Mouse (Mus musculus) stomach, embryonic 14.5 days (tissue): Measurements from ENCODE around the gene Ufsp1. TPM values are rescaled to one million over a fixed set of nuclear protein-coding genes. Genes with fewer than 3 reads are reported as not detected.

Experiments
- ATAC-seq: fragments of 200-750 bp; cut with Nextera tagmentation; 2 replicates; pipeline ENCODE4 v1.8.0; 2017; ENCODE audit warnings: low read depth, moderate TSS enrichment; ENCODE audit not compliant: insufficient number of reproducible peaks, insufficient read depth, low FRiP score
- H3K27ac ChIP-seq: fragments of 300-500 bp; sonication (generic); 2 replicates; pipeline ENCODE4 v1.5.1; 2014; ENCODE audit warnings: mild to moderate bottlenecking, low read length, moderate library complexity, mixed read lengths
- H3K27me3 ChIP-seq: fragments of 300-500 bp; sonication (generic); 2 replicates; pipeline ENCODE4 v1.6.1; 2014; ENCODE audit warnings: low read length, control low read depth, mixed read lengths; ENCODE audit not compliant: control insufficient read depth, insufficient read depth
- H3K36me3 ChIP-seq: fragments of 300-500 bp; sonication (generic); 2 replicates; pipeline ENCODE4 v1.6.1; 2014; ENCODE audit warnings: mild to moderate bottlenecking, control low read depth, low read length, moderate library complexity, mixed read lengths; ENCODE audit not compliant: control insufficient read depth, insufficient read depth
- H3K4me1 ChIP-seq: fragments of 300-500 bp; sonication (generic); 2 replicates; pipeline ENCODE4 v1.6.1; 2014; ENCODE audit warnings: low read length, control low read depth, mixed read lengths; ENCODE audit not compliant: control insufficient read depth, insufficient read depth
- H3K4me2 ChIP-seq: fragments of 300-500 bp; sonication (generic); replicated peaks from 2 replicates; pipeline ENCODE4 v1.6.1; 2014; ENCODE audit warnings: low read depth, low read length, control low read depth
- H3K4me3 ChIP-seq: fragments of 300-500 bp; sonication (generic); 2 replicates; pipeline ENCODE4 v1.5.1; 2014; ENCODE audit warnings: low read depth, low read length, control low read depth
- H3K9ac ChIP-seq: fragments of 300-500 bp; sonication (generic); replicated peaks from 2 replicates; pipeline ENCODE4 v1.6.1; 2014; ENCODE audit warnings: low read depth, mild to moderate bottlenecking, control low read depth, low read length, moderate library complexity, mixed read lengths
- H3K9me3 ChIP-seq: fragments of 300-500 bp; sonication (generic); 2 replicates; pipeline ENCODE4 v1.6.1; 2016; ENCODE audit warnings: low read depth, low read length, control low read depth; ENCODE audit not compliant: control insufficient read depth
- WGBS: fragments of 180-500 bp; shearing (Covaris S2); extraction: QIAGEN DNeasy Blood & Tissue Kit; methylation state at CpG from one replicate; pipeline ENCODE4 v1.1.7; 2014; 5-methylcytosine and 5-hydroxymethylcytosine counted together
- polyA plus RNA-seq: library from polyadenylated mRNA; unstranded; fragments of >200 nt; fragmentation: Nextera tagmentation; extraction: Ambion mirVana; gene quantifications from 2 replicates; pipeline ENCODE4 v1.2.1, GENCODE M21; 2014

Gene Ufsp1
- polyA plus RNA-seq, 1 experiment from 2014 or later, result 8.5 TPM

DNA sequence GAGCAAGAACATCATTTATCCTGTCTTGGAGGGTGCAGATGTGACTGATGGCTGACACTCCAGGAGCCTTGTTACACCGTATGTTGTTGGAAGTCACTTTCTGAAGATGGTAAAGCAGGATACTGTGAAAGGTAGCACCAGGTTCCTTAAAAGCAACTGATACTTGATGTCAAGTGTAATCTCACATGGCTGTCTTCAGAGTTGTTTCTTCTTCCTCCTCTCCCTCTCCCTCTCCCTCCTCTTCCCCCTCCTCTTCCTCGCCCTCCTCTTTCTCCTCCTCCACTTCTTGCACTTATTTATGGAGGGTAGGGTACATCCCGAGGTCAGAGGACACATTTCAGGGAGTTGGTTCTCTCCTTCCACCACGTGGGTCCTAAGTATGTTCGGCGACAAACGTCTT is 8.4 kb upstream of the Ufsp1 start:
- peaks cover 16% of the 10 kb centered on the region; the same call in 1 of the 2 replicates for H3K27me3 ChIP-seq
- WGBS, result 34% methylated on average over 7 of the region's 7 CpGs
- no peak overlapping the region for H3K4me3 ChIP-seq
- H3K36me3 ChIP-seq, result no peaks in the 10 kb centered on the region
- H3K27ac ChIP-seq, result no peak overlapping the region
- no peak overlapping the region for H3K9ac ChIP-seq
- H3K4me1 ChIP-seq, result peaks cover 24% of the 10 kb centered on the region; the same call in 1 of the 2 replicates
- ATAC-seq, result no peak
- no peak overlapping the region for H3K4me2 ChIP-seq
- no peaks in the 10 kb centered on the region for H3K9me3 ChIP-seq

DNA sequence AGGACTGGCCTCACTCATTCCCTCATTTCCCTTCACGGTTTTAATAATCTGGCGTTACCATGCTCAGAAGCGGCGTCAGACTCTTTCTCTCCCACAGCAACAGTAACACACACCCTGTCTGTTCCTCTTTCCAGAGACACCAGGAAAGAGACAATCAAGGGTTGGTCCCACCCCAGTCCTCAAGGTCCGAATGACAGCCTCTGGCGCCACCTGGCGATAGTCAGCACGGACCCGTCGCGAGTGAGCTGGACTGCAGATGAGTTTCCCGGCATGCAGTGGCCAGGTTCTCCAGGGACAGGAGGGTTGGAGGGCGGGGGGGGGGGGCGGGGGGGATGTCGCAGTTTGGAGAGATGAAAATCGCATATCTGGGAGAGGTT is 7.8 kb upstream of the Ufsp1 start:
- no peaks in the 10 kb centered on the region for H3K9me3 ChIP-seq
- peaks cover 24% of the 10 kb centered on the region; the same call in 1 of the 2 replicates for H3K4me1 ChIP-seq
- 3% methylated on average over 16 of the region's 16 CpGs for WGBS
- no peak overlapping the region; the same call in 1 of the 2 replicates for H3K9ac ChIP-seq
- H3K27ac ChIP-seq, result no peak overlapping the region
- ATAC-seq, result peak; percentile 30; the same call in 1 of the 2 replicates
- H3K4me2 ChIP-seq, result peak overlapping the region; percentile 87
- H3K27me3 ChIP-seq, result peaks cover 16% of the 10 kb centered on the region; the same call in 1 of the 2 replicates
- peak overlapping the region; percentile 36; the same call in 1 of the 2 replicates for H3K4me3 ChIP-seq
- H3K36me3 ChIP-seq, result no peaks in the 10 kb centered on the region

DNA sequence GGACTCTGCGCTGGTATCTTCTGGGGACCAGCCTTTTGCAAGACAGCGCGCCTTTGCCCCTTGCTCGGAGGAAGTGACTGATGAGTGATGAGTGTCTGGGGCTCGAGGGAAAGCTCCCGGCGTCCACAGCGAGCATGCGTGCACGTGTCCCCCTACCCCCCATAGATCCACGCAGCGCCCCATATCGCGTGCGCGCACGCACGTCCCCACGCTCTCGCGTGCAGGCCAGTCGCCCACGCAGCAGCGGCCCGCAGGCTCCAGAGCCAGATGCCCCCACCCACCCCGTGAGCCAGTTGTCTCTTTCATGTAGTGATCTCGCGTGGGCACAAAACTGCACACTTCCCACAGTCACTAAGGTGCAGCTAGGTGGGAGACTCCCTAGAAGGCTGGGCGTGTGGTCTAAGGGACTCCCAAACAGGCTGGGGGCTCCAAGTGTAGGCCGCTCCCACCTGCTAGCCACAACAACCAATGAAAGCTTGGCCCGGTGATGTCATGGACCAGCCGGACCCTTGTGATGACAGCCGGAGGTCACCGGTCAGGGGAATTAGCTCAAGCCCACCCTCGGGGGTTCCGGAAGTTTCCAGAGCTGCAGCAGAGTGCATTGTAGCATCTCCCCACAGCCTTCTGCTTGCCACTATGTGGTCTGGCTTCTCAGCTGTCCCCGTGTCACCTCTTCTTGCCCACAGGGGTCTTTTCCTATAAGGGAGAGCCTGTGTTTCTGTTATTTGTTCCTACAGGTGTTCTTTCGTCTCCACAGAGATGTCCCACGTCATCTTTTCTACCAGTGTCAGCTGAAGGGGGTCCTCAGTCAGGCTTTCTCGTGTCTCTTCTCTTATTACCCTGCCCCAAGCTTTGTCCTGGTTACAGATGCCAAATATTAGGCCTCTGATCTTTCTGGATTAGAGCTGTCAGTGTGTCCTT is 7.1 kb upstream of the Ufsp1 start, which contains the start of gene Ache:
Gene Ache (plus strand): TSS at position 488 of the 921 bp plus-strand sequence.
- peak within 1 kb of the TSS; percentile 36; the same call in 1 of the 2 replicates for H3K9ac ChIP-seq
- no peaks in the 10 kb centered on the region for H3K36me3 ChIP-seq
- peak; percentile 7; the same call in 1 of the 2 replicates for ATAC-seq
- peak within 1 kb of the TSS; percentile 36 for H3K4me3 ChIP-seq
- 2% methylated on average over 40 of the region's 40 CpGs for WGBS
- H3K27me3 ChIP-seq, result peaks cover 16% of the 10 kb centered on the region; the same call in 1 of the 2 replicates
- no peaks in the 10 kb centered on the region for H3K9me3 ChIP-seq
- H3K4me2 ChIP-seq, result peak within 1 kb of the TSS; percentile 87
- H3K4me1 ChIP-seq, result peaks cover 24% of the 10 kb centered on the region; the same call in 1 of the 2 replicates
- no peak within 1 kb of the TSS for H3K27ac ChIP-seq

DNA sequence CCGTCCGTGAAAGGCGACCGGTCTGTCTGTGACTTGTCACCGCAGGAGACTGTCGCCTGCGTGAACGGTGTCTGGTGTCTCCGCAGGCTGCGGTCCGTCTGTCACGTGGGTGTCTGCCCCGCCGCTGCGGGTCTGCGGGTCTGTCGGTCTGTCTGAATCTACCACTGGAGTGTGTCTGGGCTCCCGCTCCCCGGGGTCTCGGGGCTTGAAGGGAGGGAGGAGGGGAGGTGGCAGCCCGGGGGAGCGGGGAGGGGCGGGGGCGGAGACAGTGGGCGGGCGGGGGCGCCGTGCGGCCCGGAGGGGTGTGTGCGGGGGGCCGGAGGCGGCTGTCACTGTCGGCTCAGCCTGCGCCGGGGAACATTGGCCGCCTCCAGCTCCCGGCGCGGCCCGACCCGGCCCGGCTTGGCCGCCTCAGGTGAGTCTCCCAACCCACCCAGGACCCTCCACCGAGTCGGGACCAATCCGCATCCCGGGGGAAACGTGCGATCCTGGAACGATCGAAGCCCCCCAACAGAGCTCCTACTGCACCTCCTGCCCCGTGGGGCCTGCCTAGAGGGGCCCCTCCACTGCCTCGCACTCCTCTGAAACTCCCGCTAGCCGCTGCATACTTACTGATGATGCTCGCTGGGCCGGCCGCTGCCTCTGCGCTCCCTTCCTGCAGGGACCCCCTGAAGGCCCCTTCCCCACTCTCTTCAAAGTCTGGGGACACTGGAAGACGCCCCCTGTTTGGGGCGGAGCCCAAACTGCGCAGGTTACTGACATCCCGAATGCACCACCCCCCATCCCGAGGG is 6.3 kb upstream of the Ufsp1 start:
- peak overlapping the region; percentile 87 for H3K4me2 ChIP-seq
- peaks cover 16% of the 10 kb centered on the region; the same call in 1 of the 2 replicates for H3K27me3 ChIP-seq
- peak overlapping the region; percentile 36 for H3K4me3 ChIP-seq
- under 1% methylated on average over 49 of the region's 65 CpGs for WGBS
- ATAC-seq, result no peak
- H3K9me3 ChIP-seq, result no peaks in the 10 kb centered on the region
- no peak overlapping the region for H3K27ac ChIP-seq
- no peaks in the 10 kb centered on the region for H3K36me3 ChIP-seq
- H3K9ac ChIP-seq, result peak overlapping the region; percentile 36; the same call in 1 of the 2 replicates
- H3K4me1 ChIP-seq, result peaks cover 24% of the 10 kb centered on the region; the same call in 1 of the 2 replicates

DNA sequence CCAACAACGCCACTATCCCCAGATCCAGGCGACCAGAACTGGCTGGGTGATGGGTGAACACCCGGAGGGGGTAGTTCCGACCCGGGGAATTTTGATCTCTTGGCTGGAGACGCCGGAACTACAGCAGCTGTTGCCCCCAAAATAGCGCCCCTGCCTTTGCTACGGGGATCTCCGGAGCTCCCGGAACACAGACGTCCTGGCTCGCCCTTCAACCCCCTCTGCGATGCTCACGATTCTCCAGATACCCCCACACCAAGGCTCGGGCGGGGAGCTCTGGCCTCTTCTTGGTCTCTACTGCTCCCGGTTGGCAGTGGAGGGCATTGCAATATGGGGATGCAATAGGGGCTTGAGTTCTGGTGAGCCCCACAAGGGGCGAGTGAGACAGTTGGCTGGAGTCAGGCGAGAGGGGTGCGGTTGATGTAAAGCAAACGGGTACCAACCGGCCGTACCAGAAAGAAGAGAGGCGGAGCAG is 5.4 kb upstream of the Ufsp1 start:
- H3K27me3 ChIP-seq, result peaks cover 16% of the 10 kb centered on the region; the same call in 1 of the 2 replicates
- H3K27ac ChIP-seq, result no peak overlapping the region
- H3K4me2 ChIP-seq, result peak overlapping the region; percentile 87
- peak overlapping the region; percentile 36 for H3K4me3 ChIP-seq
- no peak overlapping the region for H3K9ac ChIP-seq
- no peaks in the 10 kb centered on the region for H3K9me3 ChIP-seq
- H3K36me3 ChIP-seq, result no peaks in the 10 kb centered on the region
- peaks cover 24% of the 10 kb centered on the region; the same call in 1 of the 2 replicates for H3K4me1 ChIP-seq
- 2% methylated on average over 25 of the region's 25 CpGs for WGBS
- ATAC-seq, result no peak

DNA sequence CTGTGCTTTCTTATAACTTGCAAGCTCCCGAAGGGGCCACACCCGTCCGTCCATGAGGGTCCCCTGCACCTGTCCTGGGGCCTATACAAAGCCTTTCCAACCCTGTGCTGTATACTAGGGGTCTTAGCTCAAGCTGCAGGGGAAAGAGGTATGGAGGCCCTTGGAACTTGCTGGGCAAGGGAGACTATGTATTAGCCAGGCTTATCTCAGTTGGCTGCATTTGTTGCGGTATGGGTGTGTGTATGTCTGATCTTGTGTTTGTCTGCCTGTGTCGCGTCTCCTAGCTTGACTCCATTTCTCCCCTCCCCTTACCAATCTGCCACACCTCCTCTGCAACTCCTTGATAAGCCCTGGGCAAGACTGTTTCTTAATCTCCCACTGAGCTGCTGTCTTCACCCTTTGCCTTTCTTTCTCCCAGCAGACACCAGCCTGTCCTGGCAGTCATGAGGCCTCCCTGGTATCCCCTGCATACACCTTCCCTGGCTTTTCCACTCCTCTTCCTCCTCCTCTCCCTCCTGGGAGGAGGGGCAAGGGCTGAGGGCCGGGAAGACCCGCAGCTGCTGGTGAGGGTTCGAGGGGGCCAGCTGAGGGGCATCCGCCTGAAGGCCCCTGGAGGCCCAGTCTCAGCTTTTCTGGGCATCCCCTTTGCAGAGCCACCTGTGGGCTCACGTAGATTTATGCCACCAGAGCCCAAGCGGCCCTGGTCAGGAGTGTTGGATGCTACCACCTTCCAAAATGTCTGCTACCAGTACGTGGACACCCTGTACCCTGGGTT is 4.7 kb upstream of the Ufsp1 start:
- no peak for ATAC-seq

DNA sequence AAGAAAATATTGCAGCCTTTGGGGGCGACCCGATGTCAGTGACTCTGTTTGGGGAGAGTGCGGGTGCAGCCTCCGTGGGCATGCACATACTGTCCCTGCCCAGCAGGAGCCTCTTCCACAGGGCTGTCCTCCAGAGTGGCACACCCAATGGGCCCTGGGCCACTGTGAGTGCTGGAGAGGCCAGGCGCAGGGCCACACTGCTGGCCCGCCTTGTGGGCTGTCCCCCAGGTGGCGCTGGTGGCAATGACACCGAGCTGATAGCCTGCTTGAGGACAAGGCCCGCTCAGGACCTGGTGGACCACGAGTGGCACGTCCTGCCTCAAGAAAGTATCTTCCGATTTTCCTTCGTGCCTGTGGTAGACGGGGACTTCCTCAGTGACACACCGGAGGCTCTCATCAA is 3.8 kb upstream of the Ufsp1 start:
- peaks cover 3% of the 10 kb centered on the region for H3K36me3 ChIP-seq
- peaks cover 29% of the 10 kb centered on the region; the same call in 1 of the 2 replicates for H3K4me1 ChIP-seq
- H3K9me3 ChIP-seq, result no peaks in the 10 kb centered on the region
- no peak overlapping the region for H3K27ac ChIP-seq
- H3K9ac ChIP-seq, result no peak overlapping the region
- no peak overlapping the region for H3K4me2 ChIP-seq
- no peak for ATAC-seq
- no peak overlapping the region for H3K4me3 ChIP-seq
- H3K27me3 ChIP-seq, result peaks cover 16% of the 10 kb centered on the region; the same call in 1 of the 2 replicates
- 23% methylated on average over 15 of the region's 15 CpGs for WGBS

More for the DNA sequence above, 4.7 kb upstream of the Ufsp1 start:
- Histone ChIP-seq H3K9me3 (no peaks in the 10 kb centered on the region), H3K4me3 (no peak overlapping the region), H3K36me3 (no peaks in the 10 kb centered on the region), H3K4me2 (peak overlapping the region; percentile 87), H3K27me3 (peaks cover 16% of the 10 kb centered on the region; the same call in 1 of the 2 replicates), H3K27ac (no peak overlapping the region), H3K9ac (no peak overlapping the region), H3K4me1 (peaks cover 26% of the 10 kb centered on the region; the same call in 1 of the 2 replicates)
- 52% methylated on average over 13 of the region's 13 CpGs for WGBS
